Mouse (Mus musculus): Measurements from ENCODE around the gene Txndc2. TPM values are rescaled to one million over a fixed set of nuclear protein-coding genes. Genes with fewer than 3 reads are reported as not detected.
"Not testable (repeated sequence)": the region's sequence is repeated elsewhere in the genome, so short reads cannot be mapped to it uniquely, and the experiment has no call there.

Gene Txndc2
- polyA plus RNA-seq, 1 experiment from 2014 or later = 0.24 TPM

GRCm38 (mm10) chr17:65629943-65630342 lies 12.0 kb downstream of the Txndc2 start:
- 83% methylated on average over 6 of the region's 6 CpGs for WGBS
- H3K27ac ChIP-seq (ENCODE audit: low read depth, low read length) = no peak overlapping the region
- ATAC-seq (replicated peaks; ENCODE audit: low FRiP score) = no peak
- H3K36me3 ChIP-seq (ENCODE audit: control insufficient read depth, insufficient read depth, low read length) = no peaks in the 10 kb centered on the region
- H3K9ac ChIP-seq (ENCODE audit: low read length) = no peak overlapping the region
- H3K4me2 ChIP-seq (ENCODE audit: low read depth, low read length, severe bottlenecking) = no peak overlapping the region
- no peaks in the 10 kb centered on the region for H3K4me1 ChIP-seq (replicated peaks; ENCODE audit: control insufficient read depth, insufficient read depth, low read length)
- no peaks in the 10 kb centered on the region for H3K27me3 ChIP-seq (ENCODE audit: control insufficient read depth, insufficient read depth, low read length)
- H3K9me3 ChIP-seq (ENCODE audit: control insufficient read depth, low read length) = no peaks in the 10 kb centered on the region
- DNase-seq (ENCODE audit: low spot score) = no peak
- no peak overlapping the region for H3K4me3 ChIP-seq (ENCODE audit: low read depth, low read length)

GRCm38 (mm10) chr17:65628823-65629532 lies 13.0 kb downstream of the Txndc2 start:
- not testable (repeated sequence) for DNase-seq (ENCODE audit: low spot score); H3K27me3 ChIP-seq (ENCODE audit: control insufficient read depth, insufficient read depth, low read length); H3K9ac ChIP-seq (ENCODE audit: low read length); H3K9me3 ChIP-seq (ENCODE audit: control insufficient read depth, low read length); H3K4me3 ChIP-seq (ENCODE audit: low read depth, low read length); H3K4me1 ChIP-seq (replicated peaks; ENCODE audit: control insufficient read depth, insufficient read depth, low read length); ATAC-seq (replicated peaks; ENCODE audit: low FRiP score); H3K27ac ChIP-seq (ENCODE audit: low read depth, low read length); H3K4me2 ChIP-seq (ENCODE audit: low read depth, low read length, severe bottlenecking); H3K36me3 ChIP-seq (ENCODE audit: control insufficient read depth, insufficient read depth, low read length)
- 91% methylated on average over 13 of the region's 13 CpGs for WGBS

GRCm38 (mm10) chr17:65626301-65626700 lies 15.7 kb downstream of the Txndc2 start:
- DNase-seq (ENCODE audit: low spot score) = no peak
- H3K27ac ChIP-seq (ENCODE audit: low read depth, low read length) = no peak overlapping the region
- H3K36me3 ChIP-seq (ENCODE audit: control insufficient read depth, insufficient read depth, low read length) = no peaks in the 10 kb centered on the region
- no peak overlapping the region for H3K9ac ChIP-seq (ENCODE audit: low read length)
- no peak overlapping the region for H3K4me3 ChIP-seq (ENCODE audit: low read depth, low read length)
- H3K27me3 ChIP-seq (ENCODE audit: control insufficient read depth, insufficient read depth, low read length) = no peaks in the 10 kb centered on the region
- no peaks in the 10 kb centered on the region for H3K9me3 ChIP-seq (ENCODE audit: control insufficient read depth, low read length)
- no peak overlapping the region for H3K4me2 ChIP-seq (ENCODE audit: low read depth, low read length, severe bottlenecking)
- WGBS = 90% methylated on average over 6 of the region's 6 CpGs
- ATAC-seq (replicated peaks; ENCODE audit: low FRiP score) = no peak
- no peaks in the 10 kb centered on the region for H3K4me1 ChIP-seq (replicated peaks; ENCODE audit: control insufficient read depth, insufficient read depth, low read length)

DNA sequence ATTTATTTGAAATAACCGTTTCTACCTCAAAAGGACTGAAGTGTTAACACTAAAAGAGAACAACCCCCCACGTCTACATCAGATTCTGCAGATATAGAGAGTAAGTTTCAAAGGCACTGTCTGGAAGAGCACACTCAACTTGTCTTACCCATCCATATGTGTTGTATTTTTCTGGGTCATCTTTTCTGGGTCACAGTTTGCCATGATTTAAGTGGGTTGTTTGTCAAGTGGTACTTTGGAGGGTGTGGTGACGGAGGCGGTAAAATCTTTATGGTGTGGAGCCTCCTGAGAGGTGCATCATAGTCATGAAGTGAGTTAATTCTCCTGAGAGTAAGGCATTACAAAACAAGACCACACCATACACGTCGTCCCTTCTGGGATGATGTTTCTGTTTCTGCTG lies 16.4 kb downstream of the Txndc2 start:
- Histone ChIP-seq H3K9ac (ENCODE audit: low read length) (no peak overlapping the region), H3K4me1 (replicated peaks; ENCODE audit: control insufficient read depth, insufficient read depth, low read length) (no peaks in the 10 kb centered on the region), H3K27me3 (ENCODE audit: control insufficient read depth, insufficient read depth, low read length) (no peaks in the 10 kb centered on the region), H3K27ac (ENCODE audit: low read depth, low read length) (no peak overlapping the region), H3K4me3 (ENCODE audit: low read depth, low read length) (no peak overlapping the region), H3K36me3 (ENCODE audit: control insufficient read depth, insufficient read depth, low read length) (no peaks in the 10 kb centered on the region), H3K4me2 (ENCODE audit: low read depth, low read length, severe bottlenecking) (no peak overlapping the region), H3K9me3 (ENCODE audit: control insufficient read depth, low read length) (no peaks in the 10 kb centered on the region)
- ATAC-seq (replicated peaks; ENCODE audit: low FRiP score) = no peak
- WGBS = 86% methylated on average over 6 of the region's 6 CpGs
- DNase-seq (ENCODE audit: low spot score) = no peak

DNA sequence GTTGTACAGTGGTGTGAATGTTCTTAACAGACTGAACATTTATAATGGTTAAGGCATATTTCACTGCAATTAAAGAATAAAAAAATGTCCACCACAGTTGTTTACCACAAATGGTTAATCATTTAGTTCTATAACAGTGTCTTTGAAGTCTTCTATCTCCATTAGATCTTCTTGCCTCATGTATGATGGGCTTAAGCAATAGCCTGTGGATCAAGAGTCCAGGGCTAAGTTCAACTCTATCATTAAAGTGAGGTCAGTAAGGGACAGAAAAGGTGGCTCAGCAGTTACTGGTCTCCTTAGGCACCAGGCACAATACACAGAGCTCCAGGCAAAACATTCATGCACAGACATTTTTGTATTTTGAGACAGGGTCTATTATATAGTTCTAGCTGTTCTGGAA lies 18.8 kb downstream of the Txndc2 start:
- ATAC-seq (replicated peaks; ENCODE audit: low FRiP score) (no peak), DNase-seq (ENCODE audit: low spot score) (no peak)
- Histone ChIP-seq H3K4me1 (replicated peaks; ENCODE audit: control insufficient read depth, insufficient read depth, low read length) (no peaks in the 10 kb centered on the region), H3K9me3 (ENCODE audit: control insufficient read depth, low read length) (no peaks in the 10 kb centered on the region), H3K4me3 (ENCODE audit: low read depth, low read length) (no peak overlapping the region), H3K9ac (ENCODE audit: low read length) (no peak overlapping the region), H3K36me3 (ENCODE audit: control insufficient read depth, insufficient read depth, low read length) (no peaks in the 10 kb centered on the region), H3K27me3 (ENCODE audit: control insufficient read depth, insufficient read depth, low read length) (no peaks in the 10 kb centered on the region), H3K4me2 (ENCODE audit: low read depth, low read length, severe bottlenecking) (no peak overlapping the region), H3K27ac (ENCODE audit: low read depth, low read length) (no peak overlapping the region)

DNA sequence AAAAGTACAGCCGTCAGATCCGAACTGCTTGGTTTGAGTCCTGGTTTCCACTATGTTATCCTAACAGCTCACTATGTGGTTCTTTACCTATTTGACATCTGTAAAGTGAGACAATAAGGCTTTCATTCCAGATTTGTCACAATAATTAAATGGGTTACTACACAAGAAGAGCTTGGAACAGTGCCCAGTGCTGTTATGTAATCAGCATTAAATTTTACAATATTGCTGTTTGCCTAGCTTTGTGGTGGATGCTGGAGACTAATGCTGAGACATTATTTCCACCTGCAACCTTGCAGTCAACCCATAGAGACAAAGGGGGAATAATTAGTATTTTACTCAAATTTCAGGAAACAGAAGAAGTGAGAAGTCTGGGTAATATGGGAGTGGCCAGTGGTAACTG lies 23.5 kb downstream of the Txndc2 start:
- Histone ChIP-seq H3K9ac (ENCODE audit: low read length) (no peak overlapping the region), H3K4me3 (ENCODE audit: low read depth, low read length) (no peak overlapping the region), H3K36me3 (ENCODE audit: control insufficient read depth, insufficient read depth, low read length) (no peaks in the 10 kb centered on the region), H3K27me3 (ENCODE audit: control insufficient read depth, insufficient read depth, low read length) (no peaks in the 10 kb centered on the region), H3K4me1 (replicated peaks; ENCODE audit: control insufficient read depth, insufficient read depth, low read length) (no peaks in the 10 kb centered on the region), H3K4me2 (ENCODE audit: low read depth, low read length, severe bottlenecking) (no peak overlapping the region), H3K9me3 (ENCODE audit: control insufficient read depth, low read length) (no peaks in the 10 kb centered on the region), H3K27ac (ENCODE audit: low read depth, low read length) (no peak overlapping the region)
- ATAC-seq (replicated peaks; ENCODE audit: low FRiP score) (no peak), DNase-seq (ENCODE audit: low spot score) (no peak)
- 94% methylated on average over 2 of the region's 2 CpGs for WGBS

DNA sequence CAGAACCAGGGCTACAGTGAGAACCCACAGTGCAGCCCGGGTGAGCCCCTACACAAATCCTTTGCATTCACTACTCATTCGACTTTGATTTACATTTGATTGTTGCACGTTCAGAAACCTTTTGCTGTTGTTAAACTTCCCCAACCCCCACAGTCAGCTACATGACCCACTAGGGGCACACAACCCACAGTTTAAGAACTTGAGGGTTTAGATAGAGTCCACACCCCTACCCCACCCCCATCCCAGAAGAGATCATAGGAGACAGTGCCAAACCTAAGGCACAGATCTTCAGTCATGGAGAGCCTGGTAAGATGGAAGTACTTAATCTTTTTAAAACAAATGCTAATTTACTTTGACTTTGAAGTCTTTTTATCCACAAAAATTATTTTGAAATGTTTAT lies 26.3 kb downstream of the Txndc2 start:
- 40% methylated on average over 3 of the region's 3 CpGs for WGBS
- no peak overlapping the region for H3K4me3 ChIP-seq (ENCODE audit: low read depth, low read length)
- no peaks in the 10 kb centered on the region for H3K9me3 ChIP-seq (ENCODE audit: control insufficient read depth, low read length)
- H3K27ac ChIP-seq (ENCODE audit: low read depth, low read length) = no peak overlapping the region
- ATAC-seq (replicated peaks; ENCODE audit: low FRiP score) (no peak), DNase-seq (ENCODE audit: low spot score) (no peak)
- H3K27me3 ChIP-seq (ENCODE audit: control insufficient read depth, insufficient read depth, low read length) = no peaks in the 10 kb centered on the region
- H3K4me2 ChIP-seq (ENCODE audit: low read depth, low read length, severe bottlenecking) = no peak overlapping the region
- H3K4me1 ChIP-seq (replicated peaks; ENCODE audit: control insufficient read depth, insufficient read depth, low read length) = no peaks in the 10 kb centered on the region; the same call in 1 of the 2 replicates
- no peak overlapping the region for H3K9ac ChIP-seq (ENCODE audit: low read length)
- H3K36me3 ChIP-seq (ENCODE audit: control insufficient read depth, insufficient read depth, low read length) = no peaks in the 10 kb centered on the region

DNA sequence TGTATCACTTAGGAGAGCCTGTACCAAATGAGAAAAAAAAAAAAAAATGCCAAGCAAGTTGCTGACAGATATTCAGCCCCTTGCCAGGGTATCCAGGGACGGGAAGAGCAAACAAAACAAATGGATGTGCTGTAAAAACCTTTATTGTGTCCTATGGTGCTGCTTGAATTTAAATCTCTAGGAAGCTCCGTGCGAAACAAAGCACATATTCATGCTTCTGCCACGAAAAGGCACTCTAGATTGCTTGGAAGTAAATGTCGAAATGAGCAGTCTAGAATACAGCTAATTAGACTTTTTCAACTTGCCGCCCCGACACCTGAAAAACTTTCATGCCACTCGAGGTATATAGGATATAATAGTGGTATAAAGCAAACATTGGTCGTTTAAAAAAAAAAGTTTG lies 27.5 kb downstream of the Txndc2 start:
- peak overlapping the region; percentile 62 for H3K4me2 ChIP-seq (ENCODE audit: low read depth, low read length, severe bottlenecking)
- peak overlapping the region; percentile 98 for H3K4me3 ChIP-seq (ENCODE audit: low read depth, low read length)
- peak overlapping the region; percentile 97 for H3K27ac ChIP-seq (ENCODE audit: low read depth, low read length)
- ATAC-seq (replicated peaks; ENCODE audit: low FRiP score) (no peak), DNase-seq (ENCODE audit: low spot score) (no peak)
- peak overlapping the region; percentile 96 for H3K9ac ChIP-seq (ENCODE audit: low read length)
- no peaks in the 10 kb centered on the region for H3K36me3 ChIP-seq (ENCODE audit: control insufficient read depth, insufficient read depth, low read length)
- no peaks in the 10 kb centered on the region for H3K27me3 ChIP-seq (ENCODE audit: control insufficient read depth, insufficient read depth, low read length)
- no peaks in the 10 kb centered on the region; the same call in 1 of the 2 replicates for H3K4me1 ChIP-seq (replicated peaks; ENCODE audit: control insufficient read depth, insufficient read depth, low read length)
- no peaks in the 10 kb centered on the region for H3K9me3 ChIP-seq (ENCODE audit: control insufficient read depth, low read length)
- under 1% methylated on average over 9 of the region's 9 CpGs for WGBS
